Mouse (Mus musculus): Measurements from ENCODE around the gene Mrps12. TPM values are rescaled to one million over a fixed set of nuclear protein-coding genes. Genes with fewer than 3 reads are reported as not detected.

Mrps12 gene
- polyA plus RNA-seq, 2 experiments: 82.6 to 134 TPM

GRCm38 (mm10) chr7:28697277-28697676 is 44.3 kb downstream of the Mrps12 start:
- Histone ChIP-seq H3K9me3 (ENCODE audit: control insufficient read depth, low read length) (no peaks in the 10 kb centered on the region; the same call in 1 of the 2 replicates), H3K4me3 (replicated peaks; ENCODE audit: low read length) (no peak overlapping the region), H3K4me1 (ENCODE audit: control insufficient read depth, insufficient read depth, low read length) (peaks cover 3% of the 10 kb centered on the region; the same call in 1 of the 2 replicates), H3K36me3 (ENCODE audit: control insufficient read depth, insufficient read depth, low read length) (no peaks in the 10 kb centered on the region), H3K9ac (ENCODE audit: low read depth, low read length, severe bottlenecking) (no peak overlapping the region), H3K27me3 (ENCODE audit: control insufficient read depth, insufficient read depth, low read length) (no peaks in the 10 kb centered on the region), H3K27ac (replicated peaks; ENCODE audit: low read depth, low read length) (no peak overlapping the region), H3K4me2 (replicated peaks; ENCODE audit: low read depth, low read length, severe bottlenecking) (no peak overlapping the region)
- ATAC-seq (ENCODE audit: low FRiP score, low read depth) (no peak), DNase-seq (ENCODE audit: low spot score) (no peak)
- TF ChIP-seq POLR2A (IDR thresholded peaks at IDR 0.05; ENCODE audit: borderline replicate concordance, extremely low read depth, insufficient read depth, insufficient read length): no peak
- 93% methylated on average over 11 of the region's 11 CpGs for WGBS

GRCm38 (mm10) chr7:28694966-28695511 is 46.6 kb downstream of the Mrps12 start:
- H3K27me3 ChIP-seq (ENCODE audit: control insufficient read depth, insufficient read depth, low read length): no peaks in the 10 kb centered on the region
- peaks cover 3% of the 10 kb centered on the region; the same call in 1 of the 2 replicates for H3K4me1 ChIP-seq (ENCODE audit: control insufficient read depth, insufficient read depth, low read length)
- ATAC-seq (ENCODE audit: low FRiP score, low read depth) (no peak), DNase-seq (ENCODE audit: low spot score) (no peak)
- no peaks in the 10 kb centered on the region for H3K9me3 ChIP-seq (ENCODE audit: control insufficient read depth, low read length)
- 0 out of 2 replicates have a peak overlapping the region, but pooled peaks have one; percentile 18 for H3K4me2 ChIP-seq (replicated peaks; ENCODE audit: low read depth, low read length, severe bottlenecking)
- H3K9ac ChIP-seq (ENCODE audit: low read depth, low read length, severe bottlenecking): no peak overlapping the region
- no peak overlapping the region for H3K27ac ChIP-seq (replicated peaks; ENCODE audit: low read depth, low read length)
- TF ChIP-seq POLR2A (IDR thresholded peaks at IDR 0.05; ENCODE audit: borderline replicate concordance, extremely low read depth, insufficient read depth, insufficient read length): no peak
- no peaks in the 10 kb centered on the region for H3K36me3 ChIP-seq (ENCODE audit: control insufficient read depth, insufficient read depth, low read length)
- WGBS: 43% methylated on average over 8 of the region's 8 CpGs
- H3K4me3 ChIP-seq (replicated peaks; ENCODE audit: low read length): no peak overlapping the region

- no peak for ATAC-seq (ENCODE audit: low FRiP score, low read depth)
- H3K36me3 ChIP-seq (ENCODE audit: control insufficient read depth, insufficient read depth, low read length): no peaks in the 10 kb centered on the region
- no peaks in the 10 kb centered on the region for H3K27me3 ChIP-seq (ENCODE audit: control insufficient read depth, insufficient read depth, low read length)
- TF ChIP-seq POLR2A (IDR thresholded peaks at IDR 0.05; ENCODE audit: borderline replicate concordance, extremely low read depth, insufficient read depth, insufficient read length): no peak
- peaks cover 3% of the 10 kb centered on the region; the same call in 1 of the 2 replicates for H3K4me1 ChIP-seq (ENCODE audit: control insufficient read depth, insufficient read depth, low read length)
- H3K9me3 ChIP-seq (ENCODE audit: control insufficient read depth, low read length): no peaks in the 10 kb centered on the region
- WGBS: 5% methylated on average over 14 of the region's 14 CpGs
- DNase-seq (ENCODE audit: low spot score): no peak
- no peak overlapping the region for H3K9ac ChIP-seq (ENCODE audit: low read depth, low read length, severe bottlenecking)
- peak overlapping the region; percentile 18 for H3K4me2 ChIP-seq (replicated peaks; ENCODE audit: low read depth, low read length, severe bottlenecking)
- no peak overlapping the region for H3K4me3 ChIP-seq (replicated peaks; ENCODE audit: low read length)
- no peak overlapping the region for H3K27ac ChIP-seq (replicated peaks; ENCODE audit: low read depth, low read length)
Measured at GRCm38 (mm10) chr7:28694423-28694822, 47.2 kb downstream of the Mrps12 start.

- H3K9me3 ChIP-seq (ENCODE audit: control insufficient read depth, low read length): no peaks in the 10 kb centered on the region
- no peak overlapping the region for H3K27ac ChIP-seq (replicated peaks; ENCODE audit: low read depth, low read length)
- peak overlapping the region; percentile 44 for H3K4me3 ChIP-seq (replicated peaks; ENCODE audit: low read length)
- WGBS: 1% methylated on average over 30 of the region's 38 CpGs
- H3K4me2 ChIP-seq (replicated peaks; ENCODE audit: low read depth, low read length, severe bottlenecking): peak overlapping the region; percentile 68
- ATAC-seq (ENCODE audit: low FRiP score, low read depth) (peak; percentile 75), DNase-seq (ENCODE audit: low spot score) (peak; percentile 86)
- H3K36me3 ChIP-seq (ENCODE audit: control insufficient read depth, insufficient read depth, low read length): no peaks in the 10 kb centered on the region
- H3K27me3 ChIP-seq (ENCODE audit: control insufficient read depth, insufficient read depth, low read length): no peaks in the 10 kb centered on the region
- 0 out of 2 replicates have a peak, but pooled peaks have one; percentile 42 for TF ChIP-seq POLR2A (IDR thresholded peaks at IDR 0.05; ENCODE audit: borderline replicate concordance, extremely low read depth, insufficient read depth, insufficient read length)
- H3K4me1 ChIP-seq (ENCODE audit: control insufficient read depth, insufficient read depth, low read length): peaks cover 3% of the 10 kb centered on the region; the same call in 1 of the 2 replicates
- H3K9ac ChIP-seq (ENCODE audit: low read depth, low read length, severe bottlenecking): peak overlapping the region; percentile 53
Measured at GRCm38 (mm10) chr7:28693321-28693966, 48.2 kb downstream of the Mrps12 start.

- H3K9ac ChIP-seq (ENCODE audit: low read depth, low read length, severe bottlenecking): peak within 1 kb of the TSS; percentile 53
- 38% methylated on average over 27 of the region's 30 CpGs for WGBS
- H3K36me3 ChIP-seq (ENCODE audit: control insufficient read depth, insufficient read depth, low read length): no peaks in the 10 kb centered on the region
- peak within 1 kb of the TSS; percentile 44 for H3K4me3 ChIP-seq (replicated peaks; ENCODE audit: low read length)
- H3K9me3 ChIP-seq (ENCODE audit: control insufficient read depth, low read length): no peaks in the 10 kb centered on the region
- peaks cover 3% of the 10 kb centered on the region; the same call in 1 of the 2 replicates for H3K4me1 ChIP-seq (ENCODE audit: control insufficient read depth, insufficient read depth, low read length)
- peak within 1 kb of the TSS; percentile 68 for H3K4me2 ChIP-seq (replicated peaks; ENCODE audit: low read depth, low read length, severe bottlenecking)
- DNase-seq (ENCODE audit: low spot score) (no peak), ATAC-seq (ENCODE audit: low FRiP score, low read depth) (peak; percentile 18; the same call in 1 of the 2 replicates)
- no peak within 1 kb of the TSS for H3K27ac ChIP-seq (replicated peaks; ENCODE audit: low read depth, low read length)
- TF ChIP-seq POLR2A (IDR thresholded peaks at IDR 0.05; ENCODE audit: borderline replicate concordance, extremely low read depth, insufficient read depth, insufficient read length): no peak
- H3K27me3 ChIP-seq (ENCODE audit: control insufficient read depth, insufficient read depth, low read length): no peaks in the 10 kb centered on the region
Measured at GRCm38 (mm10) chr7:28692545-28693320, 48.9 kb downstream of the Mrps12 start, which contains the start of gene Fbxo27. Fbxo27 (plus strand) TSS chr7:28692849.

All from limb, embryonic 14.5 days (tissue).